Mouse (Mus musculus) neutrophil, adult 83 days (primary cell): Measurements from ENCODE around the gene Ube2t. TPM values are rescaled to one million over a fixed set of nuclear protein-coding genes. Genes with fewer than 3 reads are reported as not detected.

Experiments
- total RNA-seq, 2 experiments: library from RNA; stranded (reverse); gene quantifications; one replicate each; pipeline ENCODE4 v1.2.4; 2023

The Ube2t gene
- total RNA-seq = 10 to 100 TPM; 10.5 to 13.7 TPM

GRCm38 (mm10) chr1:134962053-134962803 is at the start of gene Ube2t:
Gene Ube2t, plus strand, starts transcription at chr1:134962565.

DNA sequence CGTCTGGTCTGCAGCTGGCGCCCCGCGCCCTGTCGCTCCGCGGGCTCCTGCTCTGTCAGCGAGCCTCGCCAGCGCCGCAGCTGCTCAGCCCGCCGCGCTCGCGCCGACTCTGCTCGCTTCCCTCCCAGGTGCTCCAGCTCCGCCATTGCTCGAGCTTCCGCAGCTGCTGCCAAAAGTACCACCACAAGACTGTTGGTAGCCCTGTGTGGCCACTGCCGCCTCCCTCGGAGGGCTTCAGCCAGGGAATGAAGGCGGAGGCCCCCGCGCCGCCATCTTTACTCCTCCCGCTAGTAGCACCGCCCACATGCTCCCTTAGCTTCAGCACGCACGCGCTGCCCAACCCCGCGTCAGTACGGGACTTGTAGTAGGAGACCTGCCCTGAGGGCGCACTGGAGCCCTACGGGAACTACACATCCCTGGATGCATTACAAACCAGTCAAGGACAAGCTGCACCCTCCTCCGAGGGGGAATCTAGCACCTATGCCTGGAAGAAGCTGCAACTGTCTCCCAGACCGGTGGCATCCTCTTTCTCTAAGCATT is 6.7 kb upstream of the Ube2t start, which contains the start of gene Ppp1r12b:
Ppp1r12b (minus strand) TSS at position 306 of the 540 bp plus-strand sequence.

Other genes with a start within 250 kb of the Ube2t start
- gene Ppp1r12b, start 6.6 kb upstream of the Ube2t start, total RNA-seq = 10 to 100 TPM in 1 of 2 experiments, 1 to 10 TPM in 1; 9.5 to 10.6 TPM
- not detected for gene Lgr6, start 142.7 kb downstream of the Ube2t start, total RNA-seq
- gene Ptpn7, start 170.1 kb downstream of the Ube2t start, total RNA-seq = 10 to 100 TPM; 60.2 to 62.5 TPM
- 10 to 100 TPM; 85.1 to 85.3 TPM for gene Arl8a, start 184.3 kb downstream of the Ube2t start, total RNA-seq
- not detected for gene Gpr37l1, start 205.1 kb downstream of the Ube2t start, total RNA-seq